Mouse (Mus musculus): ENCODE results near the gene Dock3.

- TF ChIP-seq E2F4 (IDR thresholded peaks at IDR 0.05; ENCODE audit: insufficient read depth) (no peak), POLR2A (IDR thresholded peaks at IDR 0.05; ENCODE audit: insufficient read length, low read depth) (no peak), SRF (IDR thresholded peaks at IDR 0.05; ENCODE audit: control insufficient read depth, insufficient read length, low read depth) (no peak), MAX (IDR thresholded peaks at IDR 0.05; ENCODE audit: low read depth) (no peak), TCF12 (IDR thresholded peaks at IDR 0.05; ENCODE audit: insufficient read depth, poor library complexity, severe bottlenecking) (no peak), POLR2AphosphoS2 (IDR thresholded peaks at IDR 0.05; ENCODE audit: insufficient read length, low read depth) (no peak), USF1 (IDR thresholded peaks at IDR 0.05; ENCODE audit: low read depth) (no peak), CEBPB (IDR thresholded peaks at IDR 0.05; ENCODE audit: insufficient read depth, poor library complexity, severe bottlenecking) (no peak), MYOG (IDR thresholded peaks at IDR 0.05; ENCODE audit: control insufficient read depth in 1 of 3, insufficient read depth in 1 of 3, insufficient read length in 2 of 3, low read depth in 2 of 3) (no peak), TCF3 (IDR thresholded peaks at IDR 0.05; ENCODE audit: insufficient read length, low read depth) (no peak), REST (IDR thresholded peaks at IDR 0.05; ENCODE audit: insufficient read depth, insufficient read length) (no peak)
Measured at GRCm38 (mm10) chr9:107003187-107003586, 228.5 kb downstream of the Dock3 start.
